Mouse (Mus musculus) stomach, postnatal 0 days (tissue): ENCODE measurements at regions not wholly inside any gene's neighbourhood (a gene's known extent, or its start where the extent isn't known, plus 50 kb on each side); places are given as distances from the start of the nearest gene placed in this dataset.

Source experiments
- CTCF ChIP-seq: IDR thresholded peaks from 2 replicates; pipeline ENCODE4 v1.5.1; 2016; ENCODE audit warnings: antibody characterized with exemption, low read depth, mild to moderate bottlenecking, moderate library complexity
- EP300 ChIP-seq: optimal IDR thresholded peaks from 2 replicates; pipeline ENCODE3; 2016; ENCODE audit warnings: antibody characterized with exemption

- TF ChIP-seq CTCF = no peak
- no peak for TF ChIP-seq EP300
These were observed 166.9 kb upstream of the Tyw5 start for GRCm38 (mm10) chr1:57573829-57574228.
